Mouse (Mus musculus) thymus, adult 2 months (tissue): ENCODE measurements around the gene Irgc1.

Experiments used
- CTCF ChIP-seq: fragments of 200-500 bp; IDR thresholded peaks from 2 replicates; pipeline ENCODE4 v1.5.1; 2012; ENCODE audit warnings: mild to moderate bottlenecking, control low read depth, low read length, moderate library complexity, borderline replicate concordance; ENCODE audit not compliant: control insufficient read depth, poor library complexity, insufficient read depth; ENCODE audit errors: extremely low read depth
- POLR2A ChIP-seq: fragments of 200-500 bp; IDR thresholded peaks from 2 replicates; pipeline ENCODE4 v1.6.1; 2012; ENCODE audit warnings: mild to moderate bottlenecking, low read length, control low read depth, moderate library complexity; ENCODE audit not compliant: control insufficient read depth, poor library complexity, insufficient read depth; ENCODE audit errors: extremely low read depth

- TF ChIP-seq CTCF (no peak), POLR2A (no peak)
Measured at GRCm38 (mm10) chr7:24442313-24442712, 9.8 kb downstream of the Irgc1 start.
